Mouse (Mus musculus) bone marrow, adult 2 months (tissue): ENCODE data around the gene Fpgs.

Experiments used
- CTCF ChIP-seq: fragments of 200-500 bp; IDR thresholded peaks from 2 replicates; pipeline ENCODE4 v1.5.1; 2011; ENCODE audit warnings: low read length, control low read depth; ENCODE audit not compliant: control insufficient read depth, insufficient read depth
- POLR2A ChIP-seq: fragments of 200-500 bp; IDR thresholded peaks from 2 replicates; pipeline ENCODE4 v1.6.1; 2011; ENCODE audit warnings: low read depth, mild to moderate bottlenecking, control low read depth, low read length, borderline replicate concordance; ENCODE audit not compliant: control insufficient read depth

GRCm38 (mm10) chr2:32736306-32736829, 32.4 kb upstream of the Fpgs start:
- no peak for TF ChIP-seq CTCF
- no peak for TF ChIP-seq POLR2A
